Mouse (Mus musculus) right cerebral cortex, postnatal 14 days (tissue): Measurements from ENCODE around the gene Sptbn1.
A peak's percentile ranks its signal among the peaks of the same experiment; 100 is the strongest.

Experiments
- DNase-seq: peaks from one replicate; pipeline ENCODE4 v3.0.0; 2022

Sptbn1 gene

DNA sequence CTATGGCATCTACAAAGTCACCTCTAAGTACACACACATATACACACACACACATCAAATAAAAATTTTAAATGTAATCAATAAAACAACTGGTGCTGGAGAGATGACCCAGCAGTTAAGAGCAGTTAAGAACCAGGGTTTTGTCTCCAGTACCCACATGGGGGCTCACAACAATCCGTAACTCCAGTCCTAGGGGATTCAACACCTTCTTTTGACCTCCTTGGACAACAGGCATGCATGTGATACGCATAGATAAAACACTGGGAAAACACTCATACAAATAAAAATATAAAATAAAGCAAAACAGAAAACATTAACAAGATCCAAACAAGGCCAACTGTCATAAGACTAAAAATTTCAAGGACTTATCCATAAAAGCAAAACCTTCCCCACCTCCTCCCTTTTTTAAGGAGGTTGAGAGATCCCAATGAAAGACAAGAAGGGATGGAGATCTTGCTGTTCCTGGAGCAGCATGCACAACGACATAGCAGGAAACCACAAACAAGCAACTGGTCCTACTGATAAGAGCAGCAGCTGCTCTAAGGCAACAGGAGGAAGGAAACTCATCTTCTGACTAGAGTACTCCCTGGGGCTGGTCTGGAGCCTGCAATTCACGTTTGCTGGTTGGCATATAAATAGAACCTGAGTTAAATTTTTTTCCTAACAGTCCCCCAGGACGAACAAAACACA is 102.0 kb downstream of the Sptbn1 start:
- no peak for DNase-seq

DNA sequence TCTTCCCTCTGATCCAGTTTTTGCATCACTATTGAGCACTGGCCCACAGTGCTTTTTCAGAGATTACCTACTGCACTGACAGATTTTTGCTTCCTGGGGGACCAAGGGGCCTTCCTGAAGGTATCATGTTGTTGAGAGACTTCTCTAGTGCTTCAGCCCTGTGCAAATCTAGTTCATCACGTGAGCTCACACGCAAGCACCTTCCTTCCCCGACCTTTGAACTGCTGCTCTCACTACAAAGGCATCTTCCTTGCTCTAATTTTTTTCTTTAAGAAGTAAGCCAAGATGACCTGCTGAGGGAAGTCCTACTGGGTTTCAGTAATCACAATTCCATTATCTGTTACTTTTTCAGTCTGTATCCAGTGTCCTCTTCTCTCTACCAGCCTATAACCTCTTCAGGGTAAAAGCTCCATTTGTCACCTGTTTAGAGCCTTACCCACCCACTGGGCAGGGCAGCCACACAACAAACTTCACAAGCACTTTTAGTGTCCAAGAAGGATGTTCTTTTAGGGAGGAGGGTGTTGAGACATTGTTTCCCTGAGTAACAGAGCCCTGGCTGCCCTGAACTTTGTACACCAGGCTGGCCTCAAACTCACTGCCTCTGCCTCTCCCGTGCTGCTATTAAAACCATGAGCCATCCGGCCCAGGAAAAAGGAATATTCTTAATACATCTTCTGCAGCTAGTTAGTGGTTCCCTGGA is 103.3 kb downstream of the Sptbn1 start:
- DNase-seq = no peak

DNA sequence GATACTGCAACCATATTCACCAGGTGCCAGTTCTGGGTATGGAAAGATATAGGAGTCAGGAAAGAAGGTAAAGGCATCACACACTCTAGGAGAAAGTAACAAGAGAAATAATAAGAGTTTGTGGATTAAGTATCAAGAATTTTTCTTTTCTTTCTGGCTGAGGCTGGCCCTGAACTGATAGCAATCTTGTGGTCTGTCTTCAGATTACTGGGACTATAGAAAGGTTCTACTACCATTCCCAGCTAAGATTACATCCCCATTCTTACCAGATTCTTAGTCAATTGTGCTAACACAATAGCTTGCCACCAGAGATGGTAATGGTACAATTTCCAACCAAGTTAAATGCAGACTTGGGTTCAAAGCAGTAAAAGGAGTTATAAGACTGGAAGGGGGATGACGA is 104.1 kb downstream of the Sptbn1 start:
- DNase-seq = no peak

DNA sequence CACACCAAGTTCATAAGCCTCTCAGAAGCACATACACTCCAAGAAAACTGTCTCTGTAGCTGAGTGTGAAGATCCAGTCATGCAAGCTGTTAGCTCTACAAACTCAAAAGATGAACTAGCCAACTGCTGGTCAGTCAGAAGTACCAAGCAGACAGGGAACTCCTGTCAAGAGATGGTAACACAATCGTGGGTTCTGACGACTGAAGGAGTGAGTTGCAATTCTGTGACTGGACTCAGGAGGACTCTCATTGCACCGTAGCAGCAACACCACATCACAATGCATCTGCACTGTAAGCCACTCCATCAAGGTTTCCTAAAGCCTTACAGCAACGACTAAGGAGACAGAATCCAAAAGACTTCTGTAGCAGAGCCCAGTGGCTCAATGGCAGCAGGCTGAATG is 104.9 kb downstream of the Sptbn1 start:
- no peak for DNase-seq

DNA sequence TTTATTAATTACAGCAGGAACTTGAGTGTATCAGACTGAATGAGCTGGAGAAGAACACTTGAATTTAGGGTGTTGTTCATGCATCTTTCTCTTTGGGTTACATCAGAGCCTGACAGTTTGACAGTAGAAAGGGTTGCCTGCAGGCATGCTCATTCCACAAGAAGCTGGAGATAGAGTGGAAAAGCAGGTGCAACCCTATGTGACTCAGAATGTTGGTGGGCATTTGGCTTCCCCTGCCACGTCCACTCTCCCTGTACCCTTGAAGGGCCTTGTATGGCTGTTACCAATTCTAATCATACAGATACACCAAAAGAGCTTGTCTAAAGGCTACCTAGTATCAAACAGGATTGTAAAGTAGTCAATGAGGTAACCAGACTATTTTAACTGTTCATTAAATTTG is 106.2 kb downstream of the Sptbn1 start:
- DNase-seq = no peak

DNA sequence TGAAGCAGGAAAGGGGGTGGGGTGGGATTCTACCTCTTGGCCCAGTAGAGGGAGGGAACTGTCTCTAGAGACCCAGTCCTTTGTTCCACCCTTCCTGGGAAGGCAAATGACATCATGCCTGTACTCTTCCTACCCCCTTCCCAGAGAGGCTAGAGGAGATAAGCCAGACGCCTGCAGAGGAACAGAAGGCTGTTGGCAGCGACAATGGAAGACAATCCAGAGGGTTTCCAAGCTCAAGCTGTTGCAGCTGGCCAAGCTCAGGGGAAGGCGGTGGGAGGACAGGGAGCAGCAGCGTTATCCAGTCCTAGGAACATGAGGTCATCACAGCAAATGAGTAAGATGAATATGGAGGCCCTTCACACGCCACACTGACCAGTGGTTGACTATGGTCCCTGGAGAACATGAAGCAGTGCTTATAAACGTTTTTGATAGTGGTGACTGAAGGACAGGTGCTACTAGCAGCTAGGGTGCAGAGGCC is 106.8 kb downstream of the Sptbn1 start:
- DNase-seq = peak; percentile 22

DNA sequence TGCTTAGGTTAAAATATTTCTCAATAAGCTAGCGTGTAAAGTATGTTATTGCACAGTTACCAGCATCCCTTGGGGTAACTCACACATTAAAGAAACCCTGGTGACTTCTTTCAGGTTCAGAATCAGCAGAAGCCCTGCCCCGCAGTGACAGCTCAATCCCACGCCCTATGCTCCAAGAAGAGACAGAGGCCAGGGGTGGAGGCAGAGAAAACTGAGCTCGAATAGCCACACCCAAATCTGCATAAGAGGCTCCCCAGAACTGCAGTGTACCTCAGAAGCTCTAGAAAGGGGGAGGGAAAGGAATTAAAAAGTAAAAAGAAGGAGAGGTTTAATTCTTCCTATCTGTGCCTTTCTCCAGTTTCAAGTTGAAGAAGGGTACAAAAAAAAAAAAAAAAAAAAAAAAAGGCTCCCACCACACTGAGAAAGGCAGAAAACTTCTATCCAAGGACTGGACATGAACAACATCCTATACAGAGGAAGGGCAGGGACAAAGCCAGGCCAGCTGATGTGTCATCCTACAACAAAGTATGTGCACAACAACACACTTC is 107.3 kb downstream of the Sptbn1 start:
- no peak for DNase-seq

DNA sequence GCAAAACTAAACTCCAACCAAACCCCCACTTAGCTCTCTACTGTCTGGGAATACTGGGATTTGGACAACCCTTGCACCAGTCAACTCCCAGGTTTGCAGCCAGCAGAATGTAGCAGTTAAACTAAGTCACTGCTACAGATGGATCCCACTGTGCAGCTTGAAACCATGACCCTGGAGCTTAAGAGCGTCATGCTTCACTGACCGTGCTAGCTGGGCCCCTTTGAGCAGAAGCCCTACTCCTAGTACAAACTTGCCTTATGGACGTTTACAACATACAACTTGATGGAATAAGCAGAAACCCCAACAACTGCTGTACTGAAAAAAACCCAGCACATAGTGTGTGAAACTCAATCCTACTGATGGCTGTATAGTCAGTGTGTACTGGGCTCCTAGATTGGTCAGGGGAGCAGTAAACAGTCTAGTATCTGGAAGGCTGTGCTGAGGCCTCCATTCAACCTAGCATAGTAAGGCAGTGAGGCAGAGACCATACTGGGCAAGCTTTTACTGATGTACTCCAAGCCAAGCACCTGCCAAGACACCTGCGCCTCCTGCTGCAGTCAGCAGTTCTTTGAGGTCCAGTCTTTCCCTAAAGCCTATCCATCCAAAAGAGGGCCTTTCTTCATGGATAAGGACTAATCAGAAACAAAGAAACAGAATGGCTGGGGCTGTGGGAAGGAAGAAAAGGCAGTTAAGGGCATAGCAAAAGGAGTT is 108.3 kb downstream of the Sptbn1 start:
- DNase-seq = no peak

DNA sequence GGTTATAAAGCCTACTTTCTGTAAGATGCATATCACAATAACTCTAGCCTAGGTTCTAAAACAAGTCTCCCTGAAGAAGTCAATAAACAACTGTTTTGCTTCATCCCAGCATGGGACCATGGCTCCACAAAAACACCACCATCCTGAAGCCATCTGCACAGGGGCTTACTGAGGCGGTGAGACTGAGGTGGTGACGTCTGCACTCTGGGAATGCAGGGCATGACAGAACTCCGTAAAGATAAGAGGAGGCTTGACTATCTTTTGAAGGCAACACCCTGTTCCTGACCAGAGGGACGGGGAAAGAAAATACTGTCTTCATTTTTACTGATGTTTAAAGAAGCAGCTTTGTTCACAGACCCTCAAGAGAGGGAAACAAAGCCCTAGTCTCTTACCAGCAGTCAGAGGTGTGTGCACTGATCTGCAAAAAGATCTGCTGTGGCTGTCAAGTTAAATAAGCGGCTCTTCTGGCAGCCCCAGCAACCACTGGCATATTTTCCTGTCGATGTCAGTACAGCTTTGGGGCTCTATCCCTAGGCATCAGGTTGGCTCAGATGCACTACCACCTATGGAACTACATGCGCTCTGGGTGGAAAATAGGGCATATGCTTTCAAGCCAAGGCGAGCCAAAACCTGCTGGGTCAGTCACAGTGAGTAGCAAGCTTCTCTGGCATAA is 109.8 kb downstream of the Sptbn1 start:
- DNase-seq = no peak

DNA sequence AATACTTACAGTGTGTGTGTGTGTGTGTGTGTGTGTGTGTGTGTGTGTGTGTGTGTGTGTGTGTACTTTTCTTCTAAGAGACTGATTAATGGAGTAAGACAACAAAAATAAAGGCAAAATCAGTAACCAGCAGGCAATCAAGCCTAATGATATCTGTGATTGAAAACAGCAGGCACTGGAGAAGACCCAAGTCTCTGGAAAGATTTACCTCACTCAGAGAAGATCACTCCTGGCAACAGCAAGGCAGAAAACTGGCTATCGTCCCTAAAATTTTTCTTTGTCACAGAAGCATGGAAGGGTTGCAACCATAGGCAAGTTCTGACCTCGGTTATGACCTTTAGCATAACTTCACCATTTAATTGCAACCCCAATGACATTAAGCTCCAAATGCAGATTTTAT is 112.1 kb downstream of the Sptbn1 start:
- no peak for DNase-seq

DNA sequence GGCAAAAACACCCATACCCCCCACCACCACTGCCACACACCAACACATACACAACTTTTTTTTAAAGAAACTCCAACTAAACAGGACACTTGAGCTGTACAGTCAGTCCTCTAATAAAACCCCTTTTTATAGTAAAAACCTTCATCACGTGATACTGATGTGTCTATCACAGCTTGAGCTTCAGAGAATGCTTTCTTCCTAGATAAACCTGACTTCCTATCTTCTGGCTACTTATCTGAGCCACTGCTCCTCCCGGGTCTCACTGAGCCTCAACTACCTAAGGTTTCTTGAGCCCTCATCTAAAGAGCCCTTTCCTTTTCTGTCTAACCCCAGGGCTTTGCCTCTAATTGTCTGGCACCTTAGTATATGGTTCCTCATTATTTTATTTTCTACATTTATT is 113.0 kb downstream of the Sptbn1 start:
- no peak for DNase-seq

DNA sequence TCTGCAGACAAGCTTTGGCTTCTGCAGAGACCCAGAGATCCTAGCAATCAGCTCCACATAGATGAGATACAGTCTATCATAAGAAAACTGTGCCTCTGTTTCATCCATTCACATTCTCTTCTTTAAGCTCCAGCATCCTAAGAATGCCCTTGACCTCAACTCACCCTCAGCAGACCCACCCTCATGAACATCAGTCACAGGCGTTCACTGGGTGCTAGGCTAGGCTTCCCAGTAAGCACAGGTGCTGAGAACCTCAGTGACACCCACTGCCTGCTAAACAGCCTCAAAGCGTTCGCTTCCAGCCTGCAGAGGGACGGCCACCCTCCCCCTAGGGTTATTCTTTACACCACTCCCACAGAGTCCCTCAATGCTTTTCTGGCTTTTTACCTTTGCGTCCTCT is 119.1 kb downstream of the Sptbn1 start:
- DNase-seq = no peak

DNA sequence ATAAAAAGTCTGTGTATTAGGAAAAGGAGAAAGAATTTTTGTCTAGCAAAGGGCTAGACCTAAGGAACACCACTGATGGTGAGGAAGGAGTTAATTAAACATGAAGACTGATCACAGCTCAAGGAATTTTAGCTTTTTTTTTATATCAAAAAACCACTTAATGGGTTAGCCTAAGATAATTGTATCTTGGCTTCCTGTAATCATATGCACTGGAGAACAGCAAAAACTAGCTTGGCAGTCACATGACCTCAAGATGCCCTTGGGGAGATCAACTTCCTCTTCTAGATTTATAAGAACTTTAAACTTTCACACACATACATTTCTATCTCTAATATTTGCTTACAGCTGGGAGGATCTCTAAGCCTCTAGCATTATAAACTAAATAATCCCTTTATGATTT is 119.6 kb downstream of the Sptbn1 start:
- DNase-seq = no peak

DNA sequence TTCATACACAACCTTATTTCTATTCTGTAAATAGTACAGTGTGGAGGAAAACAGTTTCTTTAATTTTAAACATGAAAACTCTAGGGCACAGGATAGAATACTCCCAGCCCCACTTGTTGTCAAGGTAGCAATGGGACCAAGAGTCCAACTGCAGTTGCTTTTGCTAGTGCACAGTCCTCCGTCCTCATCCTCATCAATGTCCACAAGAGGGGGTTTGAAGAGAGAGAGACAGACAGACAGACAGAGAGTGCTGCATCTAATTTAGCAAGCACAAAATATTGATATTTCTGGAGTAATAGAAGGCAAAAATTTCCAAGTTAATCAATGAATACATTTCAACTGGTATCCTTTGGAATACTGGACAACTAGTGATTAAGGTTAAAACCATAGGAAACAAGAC is 120.1 kb downstream of the Sptbn1 start:
- DNase-seq = no peak

DNA sequence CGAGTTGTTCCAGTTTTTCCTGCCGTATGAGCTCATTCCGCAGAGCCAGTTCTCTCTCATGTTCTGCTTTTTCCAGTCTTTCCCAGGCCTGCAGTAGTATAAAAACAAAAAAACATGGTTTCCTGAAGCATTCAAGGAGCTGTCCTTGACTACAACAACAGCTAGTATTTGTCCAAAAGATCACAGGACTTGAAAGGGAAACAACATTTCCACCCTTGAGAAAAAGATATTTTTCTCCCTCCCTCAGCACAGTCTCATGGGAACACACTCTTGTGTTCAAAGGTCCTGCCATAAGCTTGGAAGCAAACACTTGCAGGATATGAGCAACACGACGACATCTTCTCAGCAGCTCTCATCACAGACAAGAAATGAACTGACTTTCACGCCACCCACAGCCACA is 124.9 kb downstream of the Sptbn1 start:
- no peak for DNase-seq

DNA sequence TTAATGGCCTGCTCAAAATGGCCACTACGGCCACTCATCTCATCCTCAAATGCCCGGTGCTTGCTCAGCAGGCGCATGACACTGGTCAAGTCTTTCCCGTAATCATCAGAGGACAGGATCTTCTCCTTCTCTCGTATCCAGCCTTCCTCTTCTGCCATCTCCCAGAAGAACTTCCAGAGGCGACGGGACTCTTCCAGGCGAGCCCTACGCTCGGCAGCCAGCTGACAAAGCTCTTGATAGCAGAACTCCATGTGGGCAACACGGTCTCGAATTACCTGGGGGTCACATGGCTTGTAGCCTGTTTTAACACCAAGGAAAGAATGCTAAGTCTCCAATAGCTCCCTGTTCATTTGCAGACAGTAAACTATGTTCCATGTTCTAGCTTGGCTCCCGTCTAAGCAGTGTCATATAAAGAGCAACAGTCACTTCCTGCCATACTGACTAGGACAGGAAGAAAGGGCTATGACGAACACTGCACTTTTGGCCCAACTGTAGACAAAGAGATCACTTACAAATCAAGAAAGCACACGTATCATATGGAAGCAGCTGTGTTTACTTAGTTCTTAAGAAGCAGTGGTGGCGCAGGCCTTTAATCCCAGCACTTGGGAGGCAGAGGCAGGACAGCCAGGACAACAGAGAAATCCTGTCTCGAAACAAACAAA is 128.7 kb downstream of the Sptbn1 start:
- no peak for DNase-seq

DNA sequence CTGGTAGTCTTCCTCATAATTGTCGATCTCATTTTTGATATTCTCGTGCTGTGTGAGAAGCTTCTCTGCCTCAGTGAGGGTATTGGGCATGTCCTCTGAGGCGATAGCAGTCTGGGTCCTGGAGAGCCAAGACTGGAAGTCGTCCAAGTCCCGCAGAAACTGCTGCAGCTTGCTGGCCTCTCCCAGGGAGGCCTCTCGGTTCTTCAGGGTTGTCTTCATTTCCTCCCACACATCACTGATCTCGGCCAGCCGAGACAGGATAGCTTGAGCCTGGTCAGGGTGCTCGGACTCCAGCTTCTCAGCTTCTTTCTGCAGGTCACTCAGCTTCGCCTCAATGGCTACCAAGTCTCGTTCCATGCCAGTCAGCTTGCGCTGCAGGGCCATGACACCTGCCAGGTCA is 130.9 kb downstream of the Sptbn1 start:
- DNase-seq = no peak

DNA sequence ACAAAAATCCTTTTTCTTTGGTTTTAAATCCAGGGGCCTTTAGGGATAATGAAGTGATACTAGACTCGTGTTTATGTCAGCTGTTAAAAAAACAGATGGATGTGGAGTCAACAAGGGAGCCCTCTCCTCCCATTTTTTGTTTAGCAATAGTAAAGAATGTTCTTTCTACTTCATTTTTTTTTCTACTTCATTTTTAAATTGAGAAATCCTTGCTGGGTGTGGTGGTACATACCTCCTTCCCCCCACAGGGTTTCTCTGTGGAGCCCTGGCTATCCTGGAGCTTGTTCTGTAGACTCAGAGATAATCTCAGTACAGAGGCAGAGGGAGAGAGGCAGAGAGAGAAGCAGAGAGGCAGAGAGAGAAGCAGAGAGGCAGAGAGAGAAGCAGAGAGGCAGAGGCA is 133.9 kb downstream of the Sptbn1 start:
- DNase-seq = no peak

DNA sequence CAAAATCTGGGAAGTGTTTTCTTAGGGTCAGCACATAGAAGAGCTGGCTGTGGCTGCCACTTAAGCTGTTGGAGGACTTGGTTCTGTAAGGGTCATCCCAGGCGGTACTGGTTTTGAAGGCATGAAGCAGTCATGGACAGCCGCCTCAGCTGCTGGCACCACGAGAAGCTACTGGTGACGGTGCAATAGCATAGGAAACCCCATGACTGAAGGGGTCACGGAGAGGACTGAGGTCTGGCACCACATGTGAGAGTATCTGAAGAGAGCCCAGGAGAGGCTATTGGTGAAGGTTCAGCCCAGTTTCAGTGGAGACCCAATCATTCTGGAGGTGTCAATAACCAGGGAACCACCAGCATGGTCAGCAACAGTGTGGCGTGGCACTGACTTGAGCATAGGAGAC is 135.4 kb downstream of the Sptbn1 start:
- no peak for DNase-seq

DNA sequence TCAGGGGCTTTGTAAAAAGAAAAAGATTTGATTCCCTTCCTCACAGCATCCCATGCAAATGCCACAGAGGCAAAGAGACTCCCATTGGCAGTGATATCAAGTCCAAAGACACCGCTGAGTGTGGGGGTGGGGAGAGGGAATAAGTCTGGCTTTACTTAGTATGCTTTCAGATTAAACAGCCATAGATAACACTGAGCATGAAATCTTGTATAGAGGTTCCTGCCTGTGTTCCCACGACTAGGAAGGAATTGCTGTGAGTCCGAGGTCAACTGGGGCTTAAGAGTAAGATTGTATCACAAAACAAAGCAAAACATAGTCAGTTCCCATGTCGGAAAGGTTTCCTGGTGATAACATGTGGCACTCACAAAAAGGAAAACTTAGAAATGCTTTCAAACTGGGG is 136.3 kb downstream of the Sptbn1 start:
- no peak for DNase-seq

DNA sequence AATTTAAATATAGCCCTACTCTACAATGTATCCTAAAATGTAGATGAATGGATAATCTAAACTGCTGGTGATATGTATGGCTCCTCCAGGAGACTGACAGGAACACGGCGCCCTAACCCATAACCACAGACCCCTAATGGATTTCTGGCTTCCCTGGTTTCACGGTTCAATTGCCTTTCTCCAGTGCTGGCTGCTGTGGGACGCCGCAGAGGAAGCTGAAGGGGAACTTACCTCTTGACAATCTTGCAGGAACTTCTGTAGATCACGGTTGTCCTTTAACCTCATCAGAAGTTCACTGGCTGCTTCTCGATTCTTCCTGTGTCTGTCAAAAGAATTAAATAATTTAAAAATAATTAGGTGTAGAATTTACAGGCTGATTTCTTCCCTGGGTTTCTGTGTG is 138.6 kb downstream of the Sptbn1 start:
- no peak for DNase-seq

DNA sequence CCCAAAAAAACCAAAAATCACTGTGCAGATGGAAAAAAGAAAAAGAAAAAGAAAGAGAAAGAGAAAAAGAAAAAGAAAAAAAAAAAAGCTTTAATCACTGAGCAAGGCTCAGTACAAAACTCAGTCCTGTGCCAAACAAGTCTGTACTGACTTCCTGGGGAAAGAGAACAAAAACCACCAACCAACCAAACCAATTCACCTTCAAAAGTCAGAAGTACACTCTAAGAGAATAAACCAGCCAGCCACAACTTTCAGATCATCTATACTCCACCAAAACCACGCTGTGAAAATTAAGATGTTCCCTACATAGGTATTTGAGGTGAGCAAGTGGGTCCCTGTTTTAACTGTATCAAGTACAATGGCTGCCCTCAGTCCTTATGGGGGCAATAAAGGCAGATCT is 141.1 kb downstream of the Sptbn1 start:
- DNase-seq = no peak

DNA sequence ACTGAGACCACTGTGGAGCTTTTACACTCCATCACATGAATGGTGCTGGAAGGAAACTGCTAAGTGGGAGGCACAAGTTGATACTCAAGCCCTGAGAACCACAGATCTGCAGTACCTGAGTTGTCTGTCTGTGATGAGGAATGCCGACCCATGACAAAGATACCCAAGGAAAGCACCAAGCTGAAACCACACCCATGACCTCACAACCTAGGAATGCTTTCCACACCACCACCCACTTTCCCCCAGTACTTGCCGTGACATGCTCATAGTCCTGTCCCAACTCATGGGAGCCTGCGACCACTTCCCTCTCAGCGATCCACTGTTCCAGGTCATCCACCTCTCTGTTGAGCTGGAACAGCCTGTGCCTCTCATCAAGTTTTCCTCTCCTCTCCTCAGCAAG is 149.9 kb downstream of the Sptbn1 start:
- DNase-seq = no peak
